Mouse (Mus musculus): ENCODE measurements around the gene AA467197. TPM values are rescaled to one million over a fixed set of nuclear protein-coding genes. Genes with fewer than 3 reads are reported as not detected.

Gene AA467197
- total and polyA plus RNA-seq, 2 experiments from 2014 or later = 1.4 TPM; not detected in 1

GRCm38 (mm10) chr2:122672841-122673240 lies 36.1 kb downstream of the AA467197 start:
- Histone ChIP-seq H3K4me1 (ENCODE audit: insufficient read depth) (no peaks in the 10 kb centered on the region), H3K4me2 (ENCODE audit: low read depth) (no peak overlapping the region), H3K36me3 (ENCODE audit: insufficient read depth) (no peaks in the 10 kb centered on the region), H3K9ac (no peak overlapping the region), H3K4me3 (ENCODE audit: low read depth, low read length) (no peak overlapping the region), H3K9me3 (ENCODE audit: low read length) (no peaks in the 10 kb centered on the region), H3K27me3 (ENCODE audit: insufficient read depth, low read length) (no peaks in the 10 kb centered on the region), H3K27ac (ENCODE audit: low read depth, low read length) (no peak overlapping the region)
- DNase-seq = no peak
- no peak for TF ChIP-seq CTCF (IDR thresholded peaks at IDR 0.05; ENCODE audit: low read depth)
- 76% methylated on average over 5 of the region's 5 CpGs for WGBS
- ATAC-seq = no peak

- no peaks in the 10 kb centered on the region for H3K27me3 ChIP-seq (ENCODE audit: insufficient read depth, low read length)
- no peaks in the 10 kb centered on the region for H3K36me3 ChIP-seq (ENCODE audit: insufficient read depth)
- ATAC-seq (no peak), DNase-seq (no peak)
- no peaks in the 10 kb centered on the region for H3K4me1 ChIP-seq (ENCODE audit: insufficient read depth)
- H3K4me3 ChIP-seq (ENCODE audit: low read depth, low read length) = no peak overlapping the region
- H3K9ac ChIP-seq = no peak overlapping the region
- no peaks in the 10 kb centered on the region for H3K9me3 ChIP-seq (ENCODE audit: low read length)
- whole genome bisulfite sequencing = 96% methylated on average over 2 of the region's 2 CpGs
- no peak for TF ChIP-seq CTCF (IDR thresholded peaks at IDR 0.05; ENCODE audit: low read depth)
- H3K27ac ChIP-seq (ENCODE audit: low read depth, low read length) = no peak overlapping the region
- no peak overlapping the region for H3K4me2 ChIP-seq (ENCODE audit: low read depth)
These were observed 38.3 kb downstream of the AA467197 start for GRCm38 (mm10) chr2:122675126-122675525.

- 90% methylated on average over 5 of the region's 5 CpGs for WGBS
- Histone ChIP-seq H3K36me3 (ENCODE audit: insufficient read depth) (no peaks in the 10 kb centered on the region), H3K4me3 (ENCODE audit: low read depth, low read length) (no peak overlapping the region), H3K9ac (no peak overlapping the region), H3K27ac (ENCODE audit: low read depth, low read length) (no peak overlapping the region), H3K9me3 (ENCODE audit: low read length) (peaks cover 11% of the 10 kb centered on the region), H3K27me3 (ENCODE audit: insufficient read depth, low read length) (no peaks in the 10 kb centered on the region), H3K4me2 (ENCODE audit: low read depth) (no peak overlapping the region), H3K4me1 (ENCODE audit: insufficient read depth) (no peaks in the 10 kb centered on the region)
- no peak for TF ChIP-seq CTCF (IDR thresholded peaks at IDR 0.05; ENCODE audit: low read depth)
- DNase-seq = no peak
- ATAC-seq = no peak
These were observed 44.8 kb downstream of the AA467197 start for GRCm38 (mm10) chr2:122681379-122682137.

- Histone ChIP-seq H3K9me3 (ENCODE audit: low read length) (peaks cover 11% of the 10 kb centered on the region), H3K4me2 (ENCODE audit: low read depth) (no peak overlapping the region), H3K4me1 (ENCODE audit: insufficient read depth) (no peaks in the 10 kb centered on the region), H3K27me3 (ENCODE audit: insufficient read depth, low read length) (no peaks in the 10 kb centered on the region), H3K4me3 (ENCODE audit: low read depth, low read length) (no peak overlapping the region), H3K9ac (no peak overlapping the region), H3K27ac (ENCODE audit: low read depth, low read length) (no peak overlapping the region), H3K36me3 (ENCODE audit: insufficient read depth) (no peaks in the 10 kb centered on the region)
- ATAC-seq (no peak), DNase-seq (no peak)
- TF ChIP-seq CTCF (IDR thresholded peaks at IDR 0.05; ENCODE audit: low read depth) = no peak
- 70% methylated on average over 2 of the region's 2 CpGs for WGBS
These were observed 45.7 kb downstream of the AA467197 start for GRCm38 (mm10) chr2:122682520-122682919.

GRCm38 (mm10) chr2:122683641-122684040 lies 46.9 kb downstream of the AA467197 start:
- 46% methylated on average over 1 of the region's 1 CpGs for WGBS
- H3K27me3 ChIP-seq (ENCODE audit: insufficient read depth, low read length) = no peaks in the 10 kb centered on the region
- DNase-seq (no peak), ATAC-seq (no peak; the same call in 1 of the 2 replicates)
- H3K4me2 ChIP-seq (ENCODE audit: low read depth) = no peak overlapping the region
- no peaks in the 10 kb centered on the region for H3K36me3 ChIP-seq (ENCODE audit: insufficient read depth)
- no peak overlapping the region for H3K4me3 ChIP-seq (ENCODE audit: low read depth, low read length)
- H3K9ac ChIP-seq = no peak overlapping the region
- H3K4me1 ChIP-seq (ENCODE audit: insufficient read depth) = no peaks in the 10 kb centered on the region
- peaks cover 11% of the 10 kb centered on the region for H3K9me3 ChIP-seq (ENCODE audit: low read length)
- no peak overlapping the region for H3K27ac ChIP-seq (ENCODE audit: low read depth, low read length)
- TF ChIP-seq CTCF (IDR thresholded peaks at IDR 0.05; ENCODE audit: low read depth) = no peak

GRCm38 (mm10) chr2:122686665-122687064 lies 49.9 kb downstream of the AA467197 start:
- Histone ChIP-seq H3K27ac (ENCODE audit: low read depth, low read length) (no peak overlapping the region), H3K36me3 (ENCODE audit: insufficient read depth) (no peaks in the 10 kb centered on the region), H3K4me1 (ENCODE audit: insufficient read depth) (no peaks in the 10 kb centered on the region), H3K27me3 (ENCODE audit: insufficient read depth, low read length) (no peaks in the 10 kb centered on the region), H3K9me3 (ENCODE audit: low read length) (peaks cover 6% of the 10 kb centered on the region), H3K4me3 (ENCODE audit: low read depth, low read length) (no peak overlapping the region), H3K4me2 (ENCODE audit: low read depth) (no peak overlapping the region), H3K9ac (no peak overlapping the region)
- ATAC-seq = no peak
- no peak for TF ChIP-seq CTCF (IDR thresholded peaks at IDR 0.05; ENCODE audit: low read depth)
- DNase-seq = no peak
- 77% methylated on average over 6 of the region's 6 CpGs for WGBS

MicroRNAs within 50 kb of the gene (microRNA counts, 519-probe panel; counts per million panel counts)
- microRNA mmu-miR-147 = not detected

Small RNA genes lying within 50 kb of the gene (microRNA-seq; reads per million reads assigned to microRNA genes)
- 7.7 to 9.5 reads per million in 2 experiments for gene Mir147

Other genes starting within 250 kb of the AA467197 start
- 0.05 and 0.15 TPM in 2 replicates for gene Slc28a2, start 210.5 kb upstream of the AA467197 start, total RNA-seq (2014; rRNA removed)
- gene Slc28a2, start 210.5 kb upstream of the AA467197 start, polyA plus RNA-seq (2015; fragmentation: Nextera tagmentation; extraction: Ambion mirVana) = 0.08 and 0.15 TPM in 2 replicates
- gene Gm14085, start 152.0 kb upstream of the AA467197 start, total RNA-seq (2014; rRNA removed) = not detected in 2 replicates
- not detected in 2 replicates for gene Gm14085, start 152.0 kb upstream of the AA467197 start, polyA plus RNA-seq (2015; fragmentation: Nextera tagmentation; extraction: Ambion mirVana)
- 47.6 and 48.2 TPM in 2 replicates for gene Gatm, start 25.7 kb upstream of the AA467197 start, total RNA-seq (2014; rRNA removed)
- gene Gatm, start 25.7 kb upstream of the AA467197 start, polyA plus RNA-seq (2015; fragmentation: Nextera tagmentation; extraction: Ambion mirVana) = 53.0 and 59.7 TPM in 2 replicates
- 52.5 and 53.9 TPM in 2 replicates for gene Slc30a4, start 65.7 kb downstream of the AA467197 start, total RNA-seq (2014; rRNA removed)
- gene Slc30a4, start 65.7 kb downstream of the AA467197 start, polyA plus RNA-seq (2015; fragmentation: Nextera tagmentation; extraction: Ambion mirVana) = 8.7 and 9.1 TPM in 2 replicates
- 60.0 and 78.6 TPM in 2 replicates for gene Bloc1s6, start 101.5 kb downstream of the AA467197 start, total RNA-seq (2014; rRNA removed)
- 90.6 and 106 TPM in 2 replicates for gene Bloc1s6, start 101.5 kb downstream of the AA467197 start, polyA plus RNA-seq (2015; fragmentation: Nextera tagmentation; extraction: Ambion mirVana)
- 3.1 and 4.9 TPM in 2 replicates for gene Sqor, start 128.3 kb downstream of the AA467197 start, total RNA-seq (2014; rRNA removed)
- 3.4 and 3.6 TPM in 2 replicates for gene Sqor, start 128.3 kb downstream of the AA467197 start, polyA plus RNA-seq (2015; fragmentation: Nextera tagmentation; extraction: Ambion mirVana)

Measured in forebrain, postnatal 0 days (tissue).